Mouse (Mus musculus): Measurements from ENCODE around the gene Pip4k2a. TPM values are rescaled to one million over a fixed set of nuclear protein-coding genes. Genes with fewer than 3 reads are reported as not detected.

Pip4k2a gene
- polyA plus RNA-seq, 1 experiment from 2014 or later: 14.3 TPM

DNA sequence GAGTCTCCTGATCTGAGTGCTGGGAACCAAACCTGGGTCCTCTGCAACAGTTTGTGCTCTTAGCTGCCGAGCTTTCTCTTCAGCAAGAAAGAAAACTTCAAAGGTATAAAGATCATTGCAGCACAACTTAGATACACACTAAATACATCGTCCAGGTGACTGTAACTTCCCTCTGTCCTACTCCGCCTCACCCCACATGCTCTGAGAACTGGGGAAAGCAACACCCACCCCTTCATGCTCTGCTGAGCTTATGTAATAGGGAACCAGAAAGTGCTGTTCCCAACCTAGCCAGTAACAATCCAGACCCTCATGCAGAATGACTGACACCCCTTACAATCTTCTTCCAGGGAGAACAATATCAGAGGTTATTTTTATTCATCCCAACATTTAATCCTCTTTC, 41.5 kb downstream of the Pip4k2a start:
- Histone ChIP-seq H3K4me3 (ENCODE audit: low read length) (no peak overlapping the region), H3K27ac (ENCODE audit: low read depth, low read length) (no peak overlapping the region), H3K27me3 (ENCODE audit: control insufficient read depth, insufficient read depth, low read length) (no peaks in the 10 kb centered on the region), H3K36me3 (ENCODE audit: control insufficient read depth, insufficient read depth, low read length) (no peaks in the 10 kb centered on the region), H3K4me2 (replicated peaks; ENCODE audit: low read depth, low read length) (no peak overlapping the region), H3K4me1 (ENCODE audit: control insufficient read depth, insufficient read depth, low read length) (peaks cover 30% of the 10 kb centered on the region), H3K9me3 (ENCODE audit: control insufficient read depth, low read length) (no peaks in the 10 kb centered on the region), H3K9ac (ENCODE audit: low read depth, low read length) (no peak overlapping the region)
- ATAC-seq (ENCODE audit: low FRiP score, low TSS enrichment): no peak
- 73% methylated on average over 3 of the region's 3 CpGs for WGBS

DNA sequence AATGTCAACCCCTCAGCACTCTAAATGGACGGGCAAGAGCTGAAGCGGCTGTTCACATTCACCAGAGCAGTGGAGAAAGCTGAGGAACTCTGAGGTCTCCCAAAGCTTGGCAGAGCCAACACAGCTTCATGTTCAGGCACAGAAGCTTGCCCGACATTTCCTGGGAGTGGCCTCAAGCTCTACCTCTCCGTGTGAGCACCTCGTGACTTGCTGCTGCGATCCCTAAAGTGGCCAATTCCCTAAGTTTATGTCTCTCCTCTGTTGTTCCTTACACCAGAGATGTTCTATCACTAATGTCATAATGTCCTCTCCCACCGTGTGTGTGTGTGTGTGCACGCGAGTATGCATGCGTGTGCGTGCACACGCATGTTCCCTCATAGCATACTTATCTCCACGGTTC, 42.3 kb downstream of the Pip4k2a start:
- no peak for ATAC-seq (ENCODE audit: low FRiP score, low TSS enrichment)
- peaks cover 30% of the 10 kb centered on the region for H3K4me1 ChIP-seq (ENCODE audit: control insufficient read depth, insufficient read depth, low read length)
- no peak overlapping the region for H3K4me3 ChIP-seq (ENCODE audit: low read length)
- no peak overlapping the region for H3K27ac ChIP-seq (ENCODE audit: low read depth, low read length)
- H3K27me3 ChIP-seq (ENCODE audit: control insufficient read depth, insufficient read depth, low read length): no peaks in the 10 kb centered on the region
- H3K9me3 ChIP-seq (ENCODE audit: control insufficient read depth, low read length): no peaks in the 10 kb centered on the region
- no peak overlapping the region for H3K4me2 ChIP-seq (replicated peaks; ENCODE audit: low read depth, low read length)
- H3K9ac ChIP-seq (ENCODE audit: low read depth, low read length): no peak overlapping the region
- no peaks in the 10 kb centered on the region for H3K36me3 ChIP-seq (ENCODE audit: control insufficient read depth, insufficient read depth, low read length)
- WGBS: 87% methylated on average over 13 of the region's 13 CpGs

DNA sequence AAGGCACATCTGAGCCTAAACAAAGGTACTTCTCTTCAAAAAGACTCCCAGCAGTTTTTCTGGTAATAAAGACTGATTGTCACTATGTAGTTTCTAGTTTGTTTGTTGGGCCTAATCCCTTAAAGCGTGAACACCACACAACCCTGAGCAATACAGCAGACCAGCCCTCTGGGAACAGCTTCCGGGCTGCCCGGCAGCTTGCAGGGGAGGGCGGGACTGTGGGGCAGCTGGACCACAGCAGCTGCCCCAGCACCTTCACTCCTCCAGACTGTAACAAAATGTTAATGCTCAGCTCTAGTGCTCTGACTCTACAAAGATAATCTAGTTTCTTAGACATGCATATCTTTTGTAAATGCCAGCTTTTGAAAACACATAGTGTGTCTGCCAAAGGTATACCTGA, 42.9 kb downstream of the Pip4k2a start:
- H3K36me3 ChIP-seq (ENCODE audit: control insufficient read depth, insufficient read depth, low read length): no peaks in the 10 kb centered on the region
- no peaks in the 10 kb centered on the region for H3K9me3 ChIP-seq (ENCODE audit: control insufficient read depth, low read length)
- 33% methylated on average over 4 of the region's 4 CpGs for WGBS
- no peak overlapping the region for H3K27ac ChIP-seq (ENCODE audit: low read depth, low read length)
- peaks cover 30% of the 10 kb centered on the region for H3K4me1 ChIP-seq (ENCODE audit: control insufficient read depth, insufficient read depth, low read length)
- no peaks in the 10 kb centered on the region for H3K27me3 ChIP-seq (ENCODE audit: control insufficient read depth, insufficient read depth, low read length)
- H3K4me3 ChIP-seq (ENCODE audit: low read length): no peak overlapping the region
- H3K4me2 ChIP-seq (replicated peaks; ENCODE audit: low read depth, low read length): no peak overlapping the region
- no peak for ATAC-seq (ENCODE audit: low FRiP score, low TSS enrichment)
- no peak overlapping the region for H3K9ac ChIP-seq (ENCODE audit: low read depth, low read length)

DNA sequence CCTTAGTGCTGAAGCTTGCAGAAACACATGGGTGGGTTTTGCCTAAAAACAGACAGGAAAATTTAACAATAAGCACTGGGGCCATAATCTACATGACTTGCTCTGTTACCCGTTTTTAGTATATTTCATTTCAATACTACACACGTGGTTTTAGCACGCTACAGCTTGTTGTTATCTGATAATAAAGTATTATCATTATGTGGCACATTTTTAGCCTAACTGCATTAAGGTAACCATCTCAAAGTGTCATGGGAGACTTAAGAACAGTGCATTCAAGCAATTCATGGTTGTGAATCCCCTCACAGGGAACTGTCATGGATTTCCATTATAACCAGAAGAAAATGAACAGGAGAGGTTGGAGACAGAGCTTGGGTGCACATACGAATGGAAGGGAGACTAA, 43.5 kb downstream of the Pip4k2a start:
- no peak overlapping the region for H3K9ac ChIP-seq (ENCODE audit: low read depth, low read length)
- no peaks in the 10 kb centered on the region for H3K9me3 ChIP-seq (ENCODE audit: control insufficient read depth, low read length)
- no peaks in the 10 kb centered on the region for H3K36me3 ChIP-seq (ENCODE audit: control insufficient read depth, insufficient read depth, low read length)
- H3K27ac ChIP-seq (ENCODE audit: low read depth, low read length): no peak overlapping the region
- H3K4me3 ChIP-seq (ENCODE audit: low read length): no peak overlapping the region
- no peak overlapping the region for H3K4me2 ChIP-seq (replicated peaks; ENCODE audit: low read depth, low read length)
- ATAC-seq (ENCODE audit: low FRiP score, low TSS enrichment): no peak
- H3K27me3 ChIP-seq (ENCODE audit: control insufficient read depth, insufficient read depth, low read length): no peaks in the 10 kb centered on the region
- H3K4me1 ChIP-seq (ENCODE audit: control insufficient read depth, insufficient read depth, low read length): peaks cover 30% of the 10 kb centered on the region
- WGBS: 85% methylated on average over 4 of the region's 4 CpGs

DNA sequence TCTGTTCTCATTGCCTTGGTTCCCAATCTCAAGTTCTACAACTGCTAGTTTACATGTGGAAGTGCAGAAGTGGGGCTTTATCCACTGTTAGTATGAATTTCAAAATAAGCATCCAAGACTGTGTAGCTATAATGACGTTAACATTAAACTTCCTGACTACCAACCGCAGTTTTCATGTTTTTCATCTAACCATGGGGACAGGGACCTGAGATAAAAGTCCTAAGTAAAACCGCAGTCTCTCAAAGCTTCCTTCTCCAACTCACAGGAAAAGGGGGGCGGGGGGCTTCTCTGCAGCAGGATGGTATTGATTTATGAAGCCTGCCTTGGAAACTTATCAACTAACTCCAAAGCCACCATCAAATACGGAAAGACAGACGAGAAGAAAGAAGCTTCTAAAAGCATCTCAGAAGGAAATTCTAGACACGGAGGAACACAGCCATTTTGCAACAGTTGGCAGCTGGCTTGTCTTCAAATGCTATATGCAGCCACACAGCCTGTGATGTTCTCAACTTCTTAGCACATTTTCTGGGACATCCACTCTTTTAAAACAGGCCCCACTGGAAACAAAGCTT, 45.7 kb downstream of the Pip4k2a start:
- WGBS: 32% methylated on average over 7 of the region's 7 CpGs
- Histone ChIP-seq H3K9me3 (ENCODE audit: control insufficient read depth, low read length) (no peaks in the 10 kb centered on the region), H3K9ac (ENCODE audit: low read depth, low read length) (no peak overlapping the region), H3K4me1 (ENCODE audit: control insufficient read depth, insufficient read depth, low read length) (peaks cover 25% of the 10 kb centered on the region), H3K36me3 (ENCODE audit: control insufficient read depth, insufficient read depth, low read length) (no peaks in the 10 kb centered on the region), H3K27me3 (ENCODE audit: control insufficient read depth, insufficient read depth, low read length) (no peaks in the 10 kb centered on the region), H3K27ac (ENCODE audit: low read depth, low read length) (peak overlapping the region; percentile 51; the same call in 1 of the 2 replicates), H3K4me3 (ENCODE audit: low read length) (no peak overlapping the region), H3K4me2 (replicated peaks; ENCODE audit: low read depth, low read length) (peak overlapping the region; percentile 12; the same call in 1 of the 2 replicates)
- no peak for ATAC-seq (ENCODE audit: low FRiP score, low TSS enrichment)

DNA sequence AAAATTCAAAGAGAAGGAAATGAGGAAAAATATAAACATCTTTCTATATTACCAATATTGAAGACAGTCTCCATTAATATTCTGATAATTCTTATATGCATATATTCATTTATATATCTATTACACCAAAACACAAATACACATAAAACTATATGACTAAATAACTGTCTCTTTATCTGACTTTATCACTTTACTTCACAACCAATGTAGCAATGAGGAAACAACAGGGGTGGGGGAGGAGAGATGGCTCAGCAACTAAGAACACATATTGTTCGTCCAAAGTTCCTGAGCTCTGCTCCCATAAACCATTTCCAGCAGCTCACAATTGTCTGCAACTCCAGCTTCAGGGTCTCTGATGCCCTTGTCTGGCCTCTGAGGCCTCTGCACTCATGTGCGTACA, 47.2 kb downstream of the Pip4k2a start:
- H3K27me3 ChIP-seq (ENCODE audit: control insufficient read depth, insufficient read depth, low read length): no peaks in the 10 kb centered on the region
- H3K36me3 ChIP-seq (ENCODE audit: control insufficient read depth, insufficient read depth, low read length): no peaks in the 10 kb centered on the region
- no peak overlapping the region for H3K4me3 ChIP-seq (ENCODE audit: low read length)
- ATAC-seq (ENCODE audit: low FRiP score, low TSS enrichment): no peak
- H3K9ac ChIP-seq (ENCODE audit: low read depth, low read length): no peak overlapping the region
- no peak overlapping the region for H3K27ac ChIP-seq (ENCODE audit: low read depth, low read length)
- no peak overlapping the region for H3K4me2 ChIP-seq (replicated peaks; ENCODE audit: low read depth, low read length)
- H3K4me1 ChIP-seq (ENCODE audit: control insufficient read depth, insufficient read depth, low read length): peaks cover 22% of the 10 kb centered on the region
- WGBS: 70% methylated on average over 2 of the region's 2 CpGs
- H3K9me3 ChIP-seq (ENCODE audit: control insufficient read depth, low read length): no peaks in the 10 kb centered on the region

DNA sequence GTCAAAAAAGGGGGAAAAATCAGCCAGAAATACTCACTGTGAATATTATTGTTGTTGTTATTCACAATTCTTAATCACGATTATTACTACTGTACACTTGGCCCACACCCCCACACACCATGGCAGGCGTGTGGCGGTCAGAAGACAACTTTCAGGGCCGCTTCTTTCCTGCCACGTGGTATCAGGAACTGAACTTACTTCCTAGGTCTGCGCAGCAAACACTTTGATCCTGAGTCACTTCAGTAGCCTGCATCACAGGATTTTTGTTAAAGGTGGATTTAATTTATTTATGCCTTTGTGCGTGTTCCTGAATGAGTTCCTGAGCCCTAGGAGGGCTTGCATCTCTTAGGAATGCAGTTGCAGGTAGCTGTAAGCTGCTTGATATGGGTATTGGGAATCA, 49.2 kb downstream of the Pip4k2a start:
- H3K27ac ChIP-seq (ENCODE audit: low read depth, low read length): no peak overlapping the region
- WGBS: 72% methylated on average over 7 of the region's 7 CpGs
- no peak overlapping the region for H3K4me2 ChIP-seq (replicated peaks; ENCODE audit: low read depth, low read length)
- no peak for ATAC-seq (ENCODE audit: low FRiP score, low TSS enrichment)
- no peak overlapping the region for H3K4me3 ChIP-seq (ENCODE audit: low read length)
- no peaks in the 10 kb centered on the region for H3K9me3 ChIP-seq (ENCODE audit: control insufficient read depth, low read length)
- H3K9ac ChIP-seq (ENCODE audit: low read depth, low read length): no peak overlapping the region
- no peaks in the 10 kb centered on the region for H3K36me3 ChIP-seq (ENCODE audit: control insufficient read depth, insufficient read depth, low read length)
- H3K27me3 ChIP-seq (ENCODE audit: control insufficient read depth, insufficient read depth, low read length): no peaks in the 10 kb centered on the region
- peaks cover 19% of the 10 kb centered on the region for H3K4me1 ChIP-seq (ENCODE audit: control insufficient read depth, insufficient read depth, low read length)

DNA sequence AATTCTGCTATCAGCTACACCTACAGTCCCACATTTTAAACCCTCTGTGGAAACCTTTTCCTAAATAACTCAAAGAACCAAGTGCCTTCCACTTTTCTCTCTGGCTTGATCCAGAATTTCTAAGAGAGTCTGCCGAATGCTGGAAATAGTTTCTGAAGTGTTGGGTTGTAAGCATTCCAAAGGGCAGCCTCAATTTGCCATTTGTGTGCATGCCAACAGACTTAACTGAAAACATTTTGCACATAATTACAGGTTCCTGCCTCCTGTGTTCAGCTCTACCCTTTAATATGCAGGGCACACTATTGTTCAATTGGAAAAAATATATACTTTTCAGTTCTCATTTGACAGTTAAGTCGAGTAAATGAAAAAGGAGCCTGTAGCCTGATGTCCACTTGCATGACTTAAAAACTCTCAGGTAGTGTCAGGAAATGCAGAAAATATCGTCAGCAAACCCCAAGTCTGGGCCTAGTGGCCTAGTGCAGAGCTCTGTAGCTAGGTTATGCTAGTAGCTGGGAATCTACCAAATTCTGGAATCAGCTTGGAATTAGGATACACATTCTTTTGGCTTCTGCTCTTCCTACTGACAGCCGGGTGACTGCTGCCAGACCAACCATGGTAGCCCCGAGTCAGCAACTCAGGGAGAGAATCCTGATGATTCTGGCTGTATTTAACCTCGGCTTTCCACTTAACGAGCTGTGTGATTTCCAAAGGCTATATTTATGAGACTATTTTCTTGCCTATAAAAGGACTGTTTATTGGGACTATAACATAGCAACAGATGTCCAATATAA, 50.1 kb downstream of the Pip4k2a start:
- Histone ChIP-seq H3K9ac (ENCODE audit: low read depth, low read length) (no peak overlapping the region), H3K4me1 (ENCODE audit: control insufficient read depth, insufficient read depth, low read length) (peaks cover 17% of the 10 kb centered on the region; the same call in 1 of the 2 replicates), H3K27me3 (ENCODE audit: control insufficient read depth, insufficient read depth, low read length) (no peaks in the 10 kb centered on the region), H3K36me3 (ENCODE audit: control insufficient read depth, insufficient read depth, low read length) (no peaks in the 10 kb centered on the region), H3K4me2 (replicated peaks; ENCODE audit: low read depth, low read length) (no peak overlapping the region), H3K27ac (ENCODE audit: low read depth, low read length) (no peak overlapping the region), H3K4me3 (ENCODE audit: low read length) (no peak overlapping the region), H3K9me3 (ENCODE audit: control insufficient read depth, low read length) (no peaks in the 10 kb centered on the region)
- 60% methylated on average over 7 of the region's 7 CpGs for whole genome bisulfite sequencing
- ATAC-seq (ENCODE audit: low FRiP score, low TSS enrichment): no peak

DNA sequence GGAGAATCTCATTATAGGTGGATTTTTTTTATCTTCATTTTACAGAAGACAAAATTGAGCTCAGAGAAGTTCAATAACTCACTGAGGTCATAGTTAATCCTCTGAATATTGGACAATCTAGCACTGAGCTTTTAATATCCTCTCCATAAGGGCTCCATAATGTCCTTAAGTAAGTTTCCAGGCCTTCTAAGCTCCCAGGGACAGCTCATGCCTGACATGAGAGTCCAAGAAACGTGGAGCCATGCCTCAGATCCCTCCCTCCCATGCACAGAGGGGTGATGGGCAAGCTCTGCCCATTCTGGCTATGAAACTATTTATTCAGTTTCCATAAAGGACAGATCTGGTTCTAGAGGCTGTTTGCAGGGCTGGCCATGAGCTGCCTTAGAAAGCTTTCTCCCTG, 52.5 kb downstream of the Pip4k2a start:
- no peak overlapping the region for H3K4me3 ChIP-seq (ENCODE audit: low read length)
- no peaks in the 10 kb centered on the region for H3K9me3 ChIP-seq (ENCODE audit: control insufficient read depth, low read length)
- H3K27me3 ChIP-seq (ENCODE audit: control insufficient read depth, insufficient read depth, low read length): no peaks in the 10 kb centered on the region
- no peak overlapping the region for H3K9ac ChIP-seq (ENCODE audit: low read depth, low read length)
- no peak overlapping the region for H3K27ac ChIP-seq (ENCODE audit: low read depth, low read length)
- no peaks in the 10 kb centered on the region for H3K36me3 ChIP-seq (ENCODE audit: control insufficient read depth, insufficient read depth, low read length)
- ATAC-seq (ENCODE audit: low FRiP score, low TSS enrichment): no peak
- 63% methylated on average over 1 of the region's 1 CpGs for WGBS
- H3K4me1 ChIP-seq (ENCODE audit: control insufficient read depth, insufficient read depth, low read length): peaks cover 7% of the 10 kb centered on the region; the same call in 1 of the 2 replicates
- no peak overlapping the region for H3K4me2 ChIP-seq (replicated peaks; ENCODE audit: low read depth, low read length)
